Mouse (Mus musculus) limb, embryonic 12.5 days (tissue): ENCODE measurements around the gene Mtm1. TPM values are rescaled to one million over a fixed set of nuclear protein-coding genes. Genes with fewer than 3 reads are reported as not detected.
A peak's percentile ranks its signal among the peaks of the same experiment; 100 is the strongest.

Source experiments
- ATAC-seq: fragments of 200-750 bp; cut with Nextera tagmentation; 2 replicates; pipeline ENCODE4 v1.8.0; 2017; ENCODE audit warnings: low read depth, moderate TSS enrichment; ENCODE audit not compliant: insufficient number of reproducible peaks, insufficient read depth, low FRiP score, low TSS enrichment
- H3K27ac ChIP-seq: fragments of 300-500 bp; sonication (generic); 2 replicates; pipeline ENCODE4 v1.5.1; 2016; ENCODE audit warnings: mild to moderate bottlenecking, moderate library complexity
- H3K27me3 ChIP-seq: fragments of 300-500 bp; sonication (generic); 2 replicates; pipeline ENCODE4 v1.6.1; 2016; ENCODE audit warnings: mild to moderate bottlenecking, moderate library complexity
- H3K36me3 ChIP-seq: fragments of 300-500 bp; sonication (generic); 2 replicates; pipeline ENCODE4 v1.6.1; 2016; ENCODE audit warnings: mild to moderate bottlenecking, moderate library complexity
- H3K4me1 ChIP-seq: fragments of 300-500 bp; sonication (generic); replicated peaks from 2 replicates; pipeline ENCODE4 v1.6.1; 2016
- H3K4me2 ChIP-seq: fragments of 300-500 bp; sonication (generic); 2 replicates; pipeline ENCODE4 v1.6.1; 2016; ENCODE audit warnings: mild to moderate bottlenecking, moderate library complexity
- H3K4me3 ChIP-seq: fragments of 300-500 bp; sonication (generic); replicated peaks from 2 replicates; pipeline ENCODE4 v1.5.1; 2016; ENCODE audit warnings: mild to moderate bottlenecking
- H3K9ac ChIP-seq: fragments of 300-500 bp; sonication (generic); replicated peaks from 2 replicates; pipeline ENCODE4 v1.6.1; 2016; ENCODE audit warnings: mild to moderate bottlenecking, moderate library complexity
- H3K9me3 ChIP-seq: fragments of 300-500 bp; sonication (generic); 2 replicates; pipeline ENCODE4 v1.6.1; 2016; ENCODE audit warnings: mild to moderate bottlenecking, moderate library complexity
- WGBS: fragments of 180-500 bp; shearing (Covaris S2); methylation state at CpG from one replicate; pipeline ENCODE4 v1.1.7; 2016; 5-methylcytosine and 5-hydroxymethylcytosine counted together
- polyA plus RNA-seq: library from polyadenylated mRNA; unstranded; fragments of >200 nt; fragmentation: Nextera tagmentation; extraction: Ambion mirVana; gene quantifications from 2 replicates; pipeline ENCODE4 v1.2.1, GENCODE M21; 2016

The Mtm1 gene
- polyA plus RNA-seq: 2.6 and 3.2 TPM in 2 replicates

- Histone ChIP-seq H3K36me3 (no peaks in the 10 kb centered on the region), H3K9me3 (no peaks in the 10 kb centered on the region), H3K4me2 (no peak within 1 kb of the TSS), H3K27ac (no peak within 1 kb of the TSS), H3K4me3 (no peak within 1 kb of the TSS), H3K27me3 (no peaks in the 10 kb centered on the region; the same call in 1 of the 2 replicates), H3K4me1 (no peaks in the 10 kb centered on the region), H3K9ac (no peak within 1 kb of the TSS)
- no peak for ATAC-seq
- 90% methylated on average over 1 of the region's 1 CpGs for WGBS
Measured at GRCm38 (mm10) chrX:71210467-71210866, at the start of gene Mtm1. TSS of gene Mtm1 (plus strand) at chrX:71210767.

- no peaks in the 10 kb centered on the region for H3K9me3 ChIP-seq
- H3K27me3 ChIP-seq: peaks cover 5% of the 10 kb centered on the region; the same call in 1 of the 2 replicates
- H3K36me3 ChIP-seq: no peaks in the 10 kb centered on the region
- ATAC-seq: no peak
- H3K4me2 ChIP-seq: no peak overlapping the region
- H3K9ac ChIP-seq: no peak overlapping the region
- no peak overlapping the region for H3K27ac ChIP-seq
- no peaks in the 10 kb centered on the region for H3K4me1 ChIP-seq
- 79% methylated on average over 3 of the region's 3 CpGs for WGBS
- no peak overlapping the region for H3K4me3 ChIP-seq
Measured at GRCm38 (mm10) chrX:71181526-71181925, 29.0 kb upstream of the Mtm1 start.

- Histone ChIP-seq H3K4me3 (no peak overlapping the region), H3K27me3 (peaks cover 9% of the 10 kb centered on the region), H3K9ac (no peak overlapping the region), H3K9me3 (no peaks in the 10 kb centered on the region), H3K27ac (no peak overlapping the region), H3K4me1 (no peaks in the 10 kb centered on the region), H3K36me3 (no peaks in the 10 kb centered on the region), H3K4me2 (no peak overlapping the region)
- ATAC-seq: no peak
- whole genome bisulfite sequencing: 86% methylated on average over 4 of the region's 4 CpGs
Measured at GRCm38 (mm10) chrX:71183671-71184070, 26.9 kb upstream of the Mtm1 start.

GRCm38 (mm10) chrX:71186396-71186795 is 24.2 kb upstream of the Mtm1 start:
- no peak overlapping the region for H3K4me2 ChIP-seq
- no peak overlapping the region for H3K27ac ChIP-seq
- no peaks in the 10 kb centered on the region for H3K4me1 ChIP-seq
- peaks cover 9% of the 10 kb centered on the region for H3K27me3 ChIP-seq
- WGBS: 63% methylated on average over 1 of the region's 1 CpGs
- ATAC-seq: no peak
- no peak overlapping the region for H3K4me3 ChIP-seq
- H3K9ac ChIP-seq: no peak overlapping the region
- no peaks in the 10 kb centered on the region for H3K9me3 ChIP-seq
- no peaks in the 10 kb centered on the region for H3K36me3 ChIP-seq

GRCm38 (mm10) chrX:71204776-71205175 is 5.8 kb upstream of the Mtm1 start:
- H3K4me2 ChIP-seq: no peak overlapping the region
- 69% methylated on average over 2 of the region's 2 CpGs for WGBS
- no peak for ATAC-seq

GRCm38 (mm10) chrX:71205821-71206542 is 4.6 kb upstream of the Mtm1 start:
- Histone ChIP-seq H3K27ac (no peak overlapping the region), H3K9ac (no peak overlapping the region), H3K4me3 (no peak overlapping the region), H3K4me2 (no peak overlapping the region), H3K27me3 (no peaks in the 10 kb centered on the region; the same call in 1 of the 2 replicates), H3K4me1 (no peaks in the 10 kb centered on the region), H3K9me3 (no peaks in the 10 kb centered on the region), H3K36me3 (no peaks in the 10 kb centered on the region)
- no peak for ATAC-seq
- WGBS: 86% methylated on average over 1 of the region's 1 CpGs

More at GRCm38 (mm10) chrX:71204776-71205175, 5.8 kb upstream of the Mtm1 start:
- peaks cover 3% of the 10 kb centered on the region; the same call in 1 of the 2 replicates for H3K27me3 ChIP-seq
- H3K4me3 ChIP-seq: no peak overlapping the region
- H3K27ac ChIP-seq: no peak overlapping the region
- H3K9me3 ChIP-seq: no peaks in the 10 kb centered on the region
- no peak overlapping the region for H3K9ac ChIP-seq
- no peaks in the 10 kb centered on the region for H3K36me3 ChIP-seq
- H3K4me1 ChIP-seq: no peaks in the 10 kb centered on the region

- no peak overlapping the region for H3K9ac ChIP-seq
- 91% methylated on average over 1 of the region's 1 CpGs for WGBS
- ATAC-seq: no peak
- no peak overlapping the region for H3K4me3 ChIP-seq
- no peaks in the 10 kb centered on the region; the same call in 1 of the 2 replicates for H3K27me3 ChIP-seq
- H3K4me1 ChIP-seq: no peaks in the 10 kb centered on the region
- H3K9me3 ChIP-seq: no peaks in the 10 kb centered on the region
- H3K27ac ChIP-seq: no peak overlapping the region
- no peaks in the 10 kb centered on the region for H3K36me3 ChIP-seq
- no peak overlapping the region for H3K4me2 ChIP-seq
Measured at GRCm38 (mm10) chrX:71206595-71206994, 4.0 kb upstream of the Mtm1 start.

- 83% methylated on average over 4 of the region's 4 CpGs for WGBS
- H3K27ac ChIP-seq: no peak overlapping the region
- no peak for ATAC-seq
- no peak overlapping the region for H3K9ac ChIP-seq
- H3K4me1 ChIP-seq: no peaks in the 10 kb centered on the region
- no peaks in the 10 kb centered on the region; the same call in 1 of the 2 replicates for H3K27me3 ChIP-seq
- H3K4me2 ChIP-seq: no peak overlapping the region
- no peaks in the 10 kb centered on the region for H3K9me3 ChIP-seq
- no peak overlapping the region for H3K4me3 ChIP-seq
- H3K36me3 ChIP-seq: no peaks in the 10 kb centered on the region
Measured at GRCm38 (mm10) chrX:71212911-71213310, 2.3 kb downstream of the Mtm1 start.

GRCm38 (mm10) chrX:71214441-71215112 is 4.0 kb downstream of the Mtm1 start:
- no peak overlapping the region for H3K9ac ChIP-seq
- 25% methylated on average over 20 of the region's 20 CpGs for WGBS
- no peaks in the 10 kb centered on the region for H3K9me3 ChIP-seq
- no peaks in the 10 kb centered on the region for H3K4me1 ChIP-seq
- peak overlapping the region; percentile 68 for H3K4me2 ChIP-seq
- H3K27ac ChIP-seq: no peak overlapping the region
- peak; percentile 99 for ATAC-seq
- H3K27me3 ChIP-seq: no peaks in the 10 kb centered on the region; the same call in 1 of the 2 replicates
- H3K36me3 ChIP-seq: no peaks in the 10 kb centered on the region
- H3K4me3 ChIP-seq: peak overlapping the region; percentile 46

GRCm38 (mm10) chrX:71215113-71215708 is 4.6 kb downstream of the Mtm1 start:
- 13% methylated on average over 27 of the region's 27 CpGs for WGBS
- H3K4me2 ChIP-seq: peak overlapping the region; percentile 68
- H3K27ac ChIP-seq: no peak overlapping the region
- H3K27me3 ChIP-seq: no peaks in the 10 kb centered on the region; the same call in 1 of the 2 replicates
- ATAC-seq: peak; percentile 87
- no peaks in the 10 kb centered on the region for H3K4me1 ChIP-seq
- peak overlapping the region; percentile 46 for H3K4me3 ChIP-seq
- H3K9me3 ChIP-seq: no peaks in the 10 kb centered on the region
- H3K9ac ChIP-seq: peak overlapping the region; percentile 38
- no peaks in the 10 kb centered on the region for H3K36me3 ChIP-seq

GRCm38 (mm10) chrX:71216879-71217278 is 6.3 kb downstream of the Mtm1 start:
- Histone ChIP-seq H3K4me2 (no peak overlapping the region), H3K4me3 (no peak overlapping the region), H3K4me1 (no peaks in the 10 kb centered on the region), H3K27ac (no peak overlapping the region), H3K9ac (no peak overlapping the region), H3K36me3 (no peaks in the 10 kb centered on the region), H3K9me3 (no peaks in the 10 kb centered on the region), H3K27me3 (no peaks in the 10 kb centered on the region)
- ATAC-seq: no peak
- 75% methylated on average over 2 of the region's 2 CpGs for WGBS
